Mouse (Mus musculus): Measurements from ENCODE around the gene Hspd1. TPM values are rescaled to one million over a fixed set of nuclear protein-coding genes. Genes with fewer than 3 reads are reported as not detected.
"Not testable (repeated sequence)": the region's sequence is repeated elsewhere in the genome, so short reads cannot be mapped to it uniquely, and the experiment has no call there.

Hspd1 gene
- polyA plus RNA-seq, 1 experiment from 2014 or later = 452 TPM

GRCm38 (mm10) chr1:55129716-55130115 is 41.7 kb upstream of the Hspd1 start:
- H3K9me3 ChIP-seq (replicated peaks; ENCODE audit: control insufficient read depth, low read length) = no peaks in the 10 kb centered on the region
- H3K36me3 ChIP-seq (ENCODE audit: control insufficient read depth, insufficient read depth, low read length) = no peaks in the 10 kb centered on the region
- H3K27me3 ChIP-seq (ENCODE audit: control insufficient read depth, insufficient read depth, low read length) = no peaks in the 10 kb centered on the region
- H3K4me2 ChIP-seq = no peak overlapping the region
- H3K27ac ChIP-seq (ENCODE audit: low read depth, low read length) = no peak overlapping the region
- WGBS (ENCODE audit: insufficient replicate concordance) = 88% methylated on average over 5 of the region's 5 CpGs
- no peak for ATAC-seq (replicated peaks; ENCODE audit: insufficient number of reproducible peaks, low FRiP score, low TSS enrichment)
- H3K4me3 ChIP-seq (ENCODE audit: low read depth, low read length) = no peak overlapping the region
- no peaks in the 10 kb centered on the region for H3K4me1 ChIP-seq (ENCODE audit: control insufficient read depth, insufficient read depth, low read length)
- no peak overlapping the region for H3K9ac ChIP-seq (ENCODE audit: low read depth, low read length)

GRCm38 (mm10) chr1:55124136-55124535 is 36.1 kb upstream of the Hspd1 start:
- H3K27ac ChIP-seq (ENCODE audit: low read depth, low read length); H3K4me1 ChIP-seq (ENCODE audit: control insufficient read depth, insufficient read depth, low read length); ATAC-seq (replicated peaks; ENCODE audit: insufficient number of reproducible peaks, low FRiP score, low TSS enrichment); H3K36me3 ChIP-seq (ENCODE audit: control insufficient read depth, insufficient read depth, low read length); H3K9ac ChIP-seq (ENCODE audit: low read depth, low read length); H3K4me2 ChIP-seq; H3K27me3 ChIP-seq (ENCODE audit: control insufficient read depth, insufficient read depth, low read length); H3K9me3 ChIP-seq (replicated peaks; ENCODE audit: control insufficient read depth, low read length); H3K4me3 ChIP-seq (ENCODE audit: low read depth, low read length): not testable (repeated sequence)
- 97% methylated on average over 2 of the region's 2 CpGs for WGBS (ENCODE audit: insufficient replicate concordance)

GRCm38 (mm10) chr1:55123561-55123960 is 35.5 kb upstream of the Hspd1 start:
- WGBS (ENCODE audit: insufficient replicate concordance) = 81% methylated on average over 2 of the region's 2 CpGs
- H3K4me1 ChIP-seq (ENCODE audit: control insufficient read depth, insufficient read depth, low read length) = no peaks in the 10 kb centered on the region
- H3K9ac ChIP-seq (ENCODE audit: low read depth, low read length) = no peak overlapping the region
- H3K27ac ChIP-seq (ENCODE audit: low read depth, low read length) = no peak overlapping the region
- no peak overlapping the region for H3K4me2 ChIP-seq
- no peaks in the 10 kb centered on the region for H3K9me3 ChIP-seq (replicated peaks; ENCODE audit: control insufficient read depth, low read length)
- no peaks in the 10 kb centered on the region for H3K27me3 ChIP-seq (ENCODE audit: control insufficient read depth, insufficient read depth, low read length)
- H3K4me3 ChIP-seq (ENCODE audit: low read depth, low read length) = no peak overlapping the region
- no peak for ATAC-seq (replicated peaks; ENCODE audit: insufficient number of reproducible peaks, low FRiP score, low TSS enrichment)
- H3K36me3 ChIP-seq (ENCODE audit: control insufficient read depth, insufficient read depth, low read length) = no peaks in the 10 kb centered on the region

- no peak for ATAC-seq (replicated peaks; ENCODE audit: insufficient number of reproducible peaks, low FRiP score, low TSS enrichment)
- WGBS (ENCODE audit: insufficient replicate concordance) = 85% methylated on average over 5 of the region's 5 CpGs
- H3K9me3 ChIP-seq (replicated peaks; ENCODE audit: control insufficient read depth, low read length) = no peaks in the 10 kb centered on the region
Measured at GRCm38 (mm10) chr1:55123046-55123445, 35.0 kb upstream of the Hspd1 start.

GRCm38 (mm10) chr1:55109066-55109766 is 21.2 kb upstream of the Hspd1 start:
- ATAC-seq (replicated peaks; ENCODE audit: insufficient number of reproducible peaks, low FRiP score, low TSS enrichment) = no peak
- WGBS (ENCODE audit: insufficient replicate concordance) = 82% methylated on average over 4 of the region's 4 CpGs
- Histone ChIP-seq H3K9me3 (replicated peaks; ENCODE audit: control insufficient read depth, low read length) (no peaks in the 10 kb centered on the region), H3K4me1 (ENCODE audit: control insufficient read depth, insufficient read depth, low read length) (no peaks in the 10 kb centered on the region), H3K9ac (ENCODE audit: low read depth, low read length) (no peak overlapping the region), H3K36me3 (ENCODE audit: control insufficient read depth, insufficient read depth, low read length) (no peaks in the 10 kb centered on the region), H3K4me2 (no peak overlapping the region), H3K27me3 (ENCODE audit: control insufficient read depth, insufficient read depth, low read length) (no peaks in the 10 kb centered on the region), H3K27ac (ENCODE audit: low read depth, low read length) (no peak overlapping the region), H3K4me3 (ENCODE audit: low read depth, low read length) (no peak overlapping the region)

More at GRCm38 (mm10) chr1:55123046-55123445, 35.0 kb upstream of the Hspd1 start:
- Histone ChIP-seq H3K36me3 (ENCODE audit: control insufficient read depth, insufficient read depth, low read length) (no peaks in the 10 kb centered on the region), H3K4me3 (ENCODE audit: low read depth, low read length) (no peak overlapping the region), H3K27ac (ENCODE audit: low read depth, low read length) (no peak overlapping the region), H3K9ac (ENCODE audit: low read depth, low read length) (no peak overlapping the region), H3K27me3 (ENCODE audit: control insufficient read depth, insufficient read depth, low read length) (no peaks in the 10 kb centered on the region), H3K4me1 (ENCODE audit: control insufficient read depth, insufficient read depth, low read length) (no peaks in the 10 kb centered on the region), H3K4me2 (no peak overlapping the region)

GRCm38 (mm10) chr1:55108473-55108872 is 20.4 kb upstream of the Hspd1 start:
- H3K4me2 ChIP-seq = no peak overlapping the region
- H3K9ac ChIP-seq (ENCODE audit: low read depth, low read length) = no peak overlapping the region
- no peak for ATAC-seq (replicated peaks; ENCODE audit: insufficient number of reproducible peaks, low FRiP score, low TSS enrichment)
- no peak overlapping the region for H3K4me3 ChIP-seq (ENCODE audit: low read depth, low read length)
- H3K9me3 ChIP-seq (replicated peaks; ENCODE audit: control insufficient read depth, low read length) = no peaks in the 10 kb centered on the region
- 69% methylated on average over 2 of the region's 2 CpGs for WGBS (ENCODE audit: insufficient replicate concordance)
- H3K4me1 ChIP-seq (ENCODE audit: control insufficient read depth, insufficient read depth, low read length) = no peaks in the 10 kb centered on the region
- no peaks in the 10 kb centered on the region for H3K36me3 ChIP-seq (ENCODE audit: control insufficient read depth, insufficient read depth, low read length)
- no peaks in the 10 kb centered on the region for H3K27me3 ChIP-seq (ENCODE audit: control insufficient read depth, insufficient read depth, low read length)
- no peak overlapping the region for H3K27ac ChIP-seq (ENCODE audit: low read depth, low read length)

GRCm38 (mm10) chr1:55107644-55108043 is 19.6 kb upstream of the Hspd1 start:
- Histone ChIP-seq H3K4me3 (ENCODE audit: low read depth, low read length) (no peak overlapping the region), H3K4me1 (ENCODE audit: control insufficient read depth, insufficient read depth, low read length) (no peaks in the 10 kb centered on the region), H3K27me3 (ENCODE audit: control insufficient read depth, insufficient read depth, low read length) (no peaks in the 10 kb centered on the region), H3K9me3 (replicated peaks; ENCODE audit: control insufficient read depth, low read length) (no peaks in the 10 kb centered on the region), H3K27ac (ENCODE audit: low read depth, low read length) (no peak overlapping the region), H3K36me3 (ENCODE audit: control insufficient read depth, insufficient read depth, low read length) (no peaks in the 10 kb centered on the region), H3K9ac (ENCODE audit: low read depth, low read length) (no peak overlapping the region), H3K4me2 (no peak overlapping the region)
- no peak for ATAC-seq (replicated peaks; ENCODE audit: insufficient number of reproducible peaks, low FRiP score, low TSS enrichment)
- 84% methylated on average over 1 of the region's 1 CpGs for WGBS (ENCODE audit: insufficient replicate concordance)

GRCm38 (mm10) chr1:55106919-55107585 is 19.0 kb upstream of the Hspd1 start:
- Histone ChIP-seq H3K9ac (ENCODE audit: low read depth, low read length) (no peak overlapping the region), H3K4me2 (no peak overlapping the region), H3K4me3 (ENCODE audit: low read depth, low read length) (no peak overlapping the region), H3K9me3 (replicated peaks; ENCODE audit: control insufficient read depth, low read length) (no peaks in the 10 kb centered on the region), H3K27me3 (ENCODE audit: control insufficient read depth, insufficient read depth, low read length) (no peaks in the 10 kb centered on the region), H3K4me1 (ENCODE audit: control insufficient read depth, insufficient read depth, low read length) (no peaks in the 10 kb centered on the region), H3K36me3 (ENCODE audit: control insufficient read depth, insufficient read depth, low read length) (no peaks in the 10 kb centered on the region), H3K27ac (ENCODE audit: low read depth, low read length) (no peak overlapping the region)
- 75% methylated on average over 9 of the region's 9 CpGs for WGBS (ENCODE audit: insufficient replicate concordance)
- ATAC-seq (replicated peaks; ENCODE audit: insufficient number of reproducible peaks, low FRiP score, low TSS enrichment) = no peak

GRCm38 (mm10) chr1:55092469-55092868 is 4.4 kb upstream of the Hspd1 start:
- H3K4me2 ChIP-seq = no peak overlapping the region
- no peak overlapping the region for H3K4me3 ChIP-seq (ENCODE audit: low read depth, low read length)
- peaks cover 9% of the 10 kb centered on the region for H3K4me1 ChIP-seq (ENCODE audit: control insufficient read depth, insufficient read depth, low read length)
- no peak overlapping the region for H3K27ac ChIP-seq (ENCODE audit: low read depth, low read length)
- no peak overlapping the region for H3K9ac ChIP-seq (ENCODE audit: low read depth, low read length)
- 55% methylated on average over 1 of the region's 1 CpGs for WGBS (ENCODE audit: insufficient replicate concordance)
- no peaks in the 10 kb centered on the region for H3K9me3 ChIP-seq (replicated peaks; ENCODE audit: control insufficient read depth, low read length)
- no peaks in the 10 kb centered on the region for H3K27me3 ChIP-seq (ENCODE audit: control insufficient read depth, insufficient read depth, low read length)
- no peak for ATAC-seq (replicated peaks; ENCODE audit: insufficient number of reproducible peaks, low FRiP score, low TSS enrichment)
- H3K36me3 ChIP-seq (ENCODE audit: control insufficient read depth, insufficient read depth, low read length) = no peaks in the 10 kb centered on the region; the same call in 1 of the 2 replicates

All from heart, embryonic 11.5 days (tissue).